Mouse (Mus musculus) G1E (cell line): ENCODE results near the gene Fgfr2.

Source experiments
- CTCF ChIP-seq: IDR thresholded peaks from 2 replicates; pipeline ENCODE4 v1.5.1; 2012; ENCODE audit warnings: low read depth, low read length, inconsistent platforms, mixed read lengths
- GATA1 ChIP-seq: IDR thresholded peaks from 2 replicates; pipeline ENCODE4 v1.6.1; 2012; ENCODE audit warnings: borderline replicate concordance, low read length, inconsistent platforms, mixed read lengths

- TF ChIP-seq CTCF (no peak), GATA1 (no peak)
Measured at GRCm38 (mm10) chr7:131880150-131880549, 1243.0 kb downstream of the Fgfr2 start.
